Mouse (Mus musculus) embryonic fibroblast, embryonic 13.5 days (primary cell): ENCODE data around the gene Gys2. TPM values are rescaled to one million over a fixed set of nuclear protein-coding genes. Genes with fewer than 3 reads are reported as not detected.

Experiments used
- H3K27ac ChIP-seq: 2 replicates; pipeline ENCODE4 v1.5.1; 2012; ENCODE audit warnings: low read length, control low read depth, inconsistent platforms; ENCODE audit not compliant: insufficient read depth
- H3K4me1 ChIP-seq: 2 replicates; pipeline ENCODE4 v1.6.1; 2011; ENCODE audit warnings: low read length; ENCODE audit not compliant: control insufficient read depth, insufficient read depth
- H3K4me3 ChIP-seq: 2 replicates; pipeline ENCODE4 v1.5.1; 2011; ENCODE audit warnings: mild to moderate bottlenecking, control low read depth, low read length; ENCODE audit not compliant: insufficient read depth
- CTCF ChIP-seq: IDR thresholded peaks from 2 replicates; pipeline ENCODE4 v1.5.1; 2011; ENCODE audit warnings: mild to moderate bottlenecking, control low read depth, low read length, moderate library complexity, borderline replicate concordance; ENCODE audit not compliant: insufficient read depth
- POLR2A ChIP-seq: IDR thresholded peaks from 2 replicates; pipeline ENCODE4 v1.6.1; 2011; ENCODE audit warnings: low read depth, mild to moderate bottlenecking, control low read depth, low read length, moderate library complexity
- polyA plus RNA-seq: library from polyadenylated mRNA; stranded (reverse); fragments of >200 nt; gene quantifications from 2 replicates; pipeline ENCODE4 v1.2.4, GENCODE M21; 2011; ENCODE audit warnings: low read depth; ENCODE audit not compliant: missing spikeins, insufficient read length

The Gys2 gene
- polyA plus RNA-seq, 1 experiment, result not detected

DNA sequence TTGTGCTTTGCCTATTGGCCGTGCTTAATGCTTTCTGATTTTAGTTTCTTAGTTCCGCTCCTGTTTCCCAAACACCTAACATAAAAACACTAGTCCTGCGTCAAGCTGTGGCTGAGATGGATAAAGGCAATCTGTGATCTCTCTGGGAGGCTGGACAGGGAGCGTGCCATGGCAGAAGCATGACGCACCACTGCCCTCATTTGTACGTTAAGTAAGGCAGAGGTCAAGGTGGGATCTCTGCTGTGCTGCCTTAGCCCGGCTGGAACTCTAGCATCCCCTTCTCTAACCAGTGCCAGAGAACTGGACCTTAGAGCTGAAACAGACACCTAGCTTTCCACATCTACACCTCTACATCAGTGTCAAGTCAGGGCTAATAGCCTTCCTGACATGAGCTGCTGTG is 91.3 kb downstream of the Gys2 start:
- no peaks in the 10 kb centered on the region for H3K4me1 ChIP-seq
- no peak overlapping the region for H3K4me3 ChIP-seq
- no peak overlapping the region for H3K27ac ChIP-seq
- TF ChIP-seq CTCF (no peak), POLR2A (no peak)

DNA sequence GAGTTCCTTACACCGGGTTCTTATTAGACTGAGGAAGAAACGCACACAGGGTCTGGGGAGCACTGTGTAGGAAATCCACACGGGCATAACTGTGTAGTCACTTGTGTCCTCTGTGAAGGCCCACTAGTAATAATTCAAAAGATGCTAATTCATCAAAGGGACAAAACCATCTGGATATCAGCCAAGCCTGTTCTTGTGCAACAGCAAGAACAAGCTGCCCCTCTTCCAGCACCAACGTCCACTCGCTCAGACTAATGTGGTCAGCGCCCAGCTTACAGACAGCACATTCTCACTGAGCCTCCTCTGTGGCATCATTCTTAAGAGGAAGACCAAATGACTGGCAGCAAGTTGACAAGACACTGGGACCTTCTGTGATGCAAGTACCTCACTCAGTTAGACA is 92.9 kb downstream of the Gys2 start:
- Histone ChIP-seq H3K4me3 (no peak overlapping the region), H3K27ac (no peak overlapping the region), H3K4me1 (no peaks in the 10 kb centered on the region)
- TF ChIP-seq CTCF (no peak), POLR2A (no peak)

DNA sequence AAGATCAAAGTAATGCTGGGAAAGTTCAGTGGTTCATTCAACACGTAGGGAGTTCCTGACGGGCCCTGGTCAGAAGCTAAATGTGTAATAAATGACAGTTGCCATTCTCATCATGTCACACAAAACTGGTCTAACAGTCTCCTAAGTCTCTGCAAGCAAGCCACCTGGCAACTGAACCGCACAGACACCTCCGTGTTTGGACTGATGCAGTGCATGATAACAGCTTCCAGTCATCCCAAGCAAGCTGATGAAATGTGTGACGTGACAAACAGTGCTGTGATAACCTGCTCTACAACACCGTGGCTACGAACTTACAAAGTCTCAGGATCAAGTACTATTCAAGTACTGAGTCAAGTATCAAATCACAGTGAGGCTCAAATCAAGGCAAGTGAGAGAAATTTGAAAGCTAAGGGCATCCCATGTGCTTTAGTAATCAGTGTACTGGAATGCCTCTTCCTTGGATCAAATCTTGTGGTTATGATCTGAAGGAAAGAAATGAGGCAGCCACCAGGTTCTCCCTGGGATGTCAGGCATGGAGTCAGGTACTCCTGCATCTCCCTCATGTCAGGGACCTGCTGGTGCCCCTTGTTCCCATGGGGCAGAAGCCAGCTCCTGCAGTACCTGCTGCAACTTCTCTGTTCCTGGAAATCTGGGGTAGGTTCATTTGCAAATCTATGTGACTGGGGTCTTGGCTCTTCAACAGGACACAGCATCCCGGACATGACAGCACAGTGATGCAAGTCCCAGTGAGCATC is 94.2 kb downstream of the Gys2 start:
- H3K27ac ChIP-seq, result no peak overlapping the region

DNA sequence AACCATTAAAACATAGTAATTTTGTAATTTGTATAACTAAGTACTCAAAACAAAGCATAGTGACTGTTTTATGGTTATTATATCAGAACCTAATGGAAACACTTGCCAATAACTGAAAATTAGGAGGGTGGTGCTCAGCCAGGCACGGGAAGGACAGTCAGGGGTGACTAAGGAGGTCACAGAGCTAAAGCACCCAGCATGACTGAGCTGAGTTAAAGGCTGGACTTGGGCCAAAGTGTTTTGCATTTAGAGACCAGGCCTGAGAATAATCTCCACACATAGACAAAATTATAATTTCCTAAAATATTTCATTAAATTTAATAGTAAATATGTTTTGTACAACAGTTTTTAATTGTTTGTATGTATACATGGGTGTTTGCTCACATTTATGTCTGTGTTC is 95.8 kb downstream of the Gys2 start:
- TF ChIP-seq POLR2A, result no peak
- TF ChIP-seq CTCF, result no peak
- Histone ChIP-seq H3K4me1 (no peaks in the 10 kb centered on the region), H3K4me3 (no peak overlapping the region), H3K27ac (no peak overlapping the region)

More for the DNA sequence above, 94.2 kb downstream of the Gys2 start:
- no peak for TF ChIP-seq CTCF
- no peak for TF ChIP-seq POLR2A
- Histone ChIP-seq H3K4me3 (no peak overlapping the region), H3K4me1 (no peaks in the 10 kb centered on the region)

Other genes with a start within 250 kb of the Gys2 start
- not detected in 2 replicates for gene Iapp, start 174.7 kb downstream of the Gys2 start, polyA plus RNA-seq
- gene Slco1a5, start 150.1 kb downstream of the Gys2 start, polyA plus RNA-seq, result 0.30 TPM in 2 replicates
- 15.3 and 17.8 TPM in 2 replicates for gene Pyroxd1, start 127.5 kb downstream of the Gys2 start, polyA plus RNA-seq
- gene Recql, start 86.0 kb downstream of the Gys2 start, polyA plus RNA-seq, result 28.2 and 36.2 TPM in 2 replicates
- 78.3 and 88.1 TPM in 2 replicates for gene Golt1b, start 85.9 kb downstream of the Gys2 start, polyA plus RNA-seq
- 1.6 and 2.6 TPM in 2 replicates for gene Spx, start 59.7 kb downstream of the Gys2 start, polyA plus RNA-seq
- 77.4 and 79.9 TPM in 2 replicates for gene Ldhb, start 34.8 kb upstream of the Gys2 start, polyA plus RNA-seq
- 0.32 and 1.7 TPM in 2 replicates for gene Kcnj8, start 98.5 kb upstream of the Gys2 start, polyA plus RNA-seq
- gene Abcc9, start 229.2 kb upstream of the Gys2 start, polyA plus RNA-seq, result 1.0 and 2.3 TPM in 2 replicates